Mouse (Mus musculus) kidney, adult 2 months (tissue): Measurements from ENCODE around the gene Mnt. TPM values are rescaled to one million over a fixed set of nuclear protein-coding genes. Genes with fewer than 3 reads are reported as not detected.
A peak's percentile ranks its signal among the peaks of the same experiment; 100 is the strongest.
"Not testable (repeated sequence)": the region's sequence is repeated elsewhere in the genome, so short reads cannot be mapped to it uniquely, and the experiment has no call there.

Experiments
- DNase-seq: peaks from one replicate; pipeline ENCODE4 v3.0.0; 2021
- H3K27ac ChIP-seq: fragments of 200-500 bp; 2 replicates; pipeline ENCODE4 v1.5.1; 2012; ENCODE audit warnings: low read depth, low read length, control low read depth, inconsistent platforms; ENCODE audit not compliant: insufficient read depth
- H3K27me3 ChIP-seq: fragments of 200-500 bp; replicated peaks from 2 replicates; pipeline ENCODE4 v1.6.1; 2012; ENCODE audit warnings: mild to moderate bottlenecking, moderate library complexity, low read length, inconsistent platforms; ENCODE audit not compliant: control insufficient read depth, insufficient read depth
- H3K36me3 ChIP-seq: fragments of 200-500 bp; 2 replicates; pipeline ENCODE4 v1.6.1; 2012; ENCODE audit warnings: mild to moderate bottlenecking, moderate library complexity, low read length, inconsistent platforms; ENCODE audit not compliant: control insufficient read depth, insufficient read depth
- H3K4me1 ChIP-seq: fragments of 200-500 bp; 2 replicates; pipeline ENCODE4 v1.6.1; 2011; ENCODE audit warnings: low read length; ENCODE audit not compliant: control insufficient read depth, insufficient read depth
- H3K4me3 ChIP-seq: fragments of 200-500 bp; 2 replicates; pipeline ENCODE4 v1.5.1; 2011; ENCODE audit warnings: mild to moderate bottlenecking, low read depth, low read length, control low read depth; ENCODE audit not compliant: insufficient read depth
- CTCF ChIP-seq: fragments of 200-500 bp; conservative IDR thresholded peaks from 2 replicates; pipeline ENCODE4 v1.5.1; 2011; ENCODE audit warnings: low read depth, mild to moderate bottlenecking, control low read depth, low read length, moderate library complexity, mixed read lengths; ENCODE audit not compliant: insufficient read depth, insufficient read length
- POLR2A ChIP-seq: fragments of 200-500 bp; IDR thresholded peaks from one replicate; pipeline ENCODE4 v1.6.1; 2011; ENCODE audit warnings: low read depth, low read length, control low read depth
- WGBS: fragments of 180-500 bp; shearing (Covaris S2); methylation state at CpG from one replicate; pipeline ENCODE4 v1.1.7; 2018; 5-methylcytosine and 5-hydroxymethylcytosine counted together
- polyA plus RNA-seq: library from polyadenylated mRNA; depleted of rRNA; stranded (reverse); fragments of >200 nt; gene quantifications from 2 replicates; pipeline ENCODE4 v1.2.3, GENCODE M21; 2012

Mnt gene
- polyA plus RNA-seq, 1 experiment = 13.9 TPM

DNA sequence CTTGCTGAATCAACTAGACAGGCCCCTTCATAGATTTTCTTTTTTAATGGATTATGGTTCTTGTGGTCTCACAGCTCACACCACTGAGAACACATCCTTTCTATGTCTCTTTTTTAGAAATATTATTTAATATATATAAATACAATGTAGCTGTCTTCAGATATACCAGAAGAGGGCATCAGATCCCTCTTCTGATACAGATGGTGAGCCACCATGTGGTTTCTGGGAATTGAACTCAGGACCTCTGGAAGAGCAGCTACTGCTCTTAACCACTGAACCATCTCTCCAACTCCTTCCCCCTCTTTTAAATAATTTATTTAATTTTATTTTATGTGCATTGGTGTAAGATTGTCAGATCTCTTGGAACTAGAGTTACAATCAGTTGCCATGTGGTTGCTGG lies 20.6 kb upstream of the Mnt start:
- no peak for TF ChIP-seq CTCF
- TF ChIP-seq POLR2A = no peak
- Histone ChIP-seq H3K4me1 (no peaks in the 10 kb centered on the region), H3K27ac (no peak overlapping the region), H3K36me3 (peaks cover under 1% of the 10 kb centered on the region), H3K27me3 (no peaks in the 10 kb centered on the region), H3K4me3 (no peak overlapping the region)
- DNase-seq = no peak

DNA sequence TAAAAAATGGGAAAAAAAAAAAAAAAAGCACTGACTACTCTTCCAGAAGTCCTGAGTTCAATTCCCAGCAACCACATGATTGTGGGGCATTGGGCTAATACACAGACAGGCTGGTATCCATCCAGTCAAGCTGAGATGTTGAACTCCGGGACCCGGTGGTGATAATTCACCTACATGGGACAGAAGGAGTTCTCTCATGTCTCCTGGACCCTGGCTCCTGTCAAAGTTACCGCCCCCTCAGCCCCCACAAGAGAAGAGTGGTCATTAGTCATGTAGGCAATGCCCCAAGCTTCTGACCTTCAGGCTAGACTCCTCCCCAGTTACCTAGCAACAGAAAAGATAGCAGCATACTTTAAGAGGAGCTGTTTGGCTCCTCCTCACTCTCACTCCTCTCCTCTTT lies 19.7 kb upstream of the Mnt start:
- not testable (repeated sequence) for H3K4me1 ChIP-seq, H3K27me3 ChIP-seq, H3K4me3 ChIP-seq, H3K27ac ChIP-seq, DNase-seq, H3K36me3 ChIP-seq
- 66% methylated on average over 3 of the region's 3 CpGs for WGBS

DNA sequence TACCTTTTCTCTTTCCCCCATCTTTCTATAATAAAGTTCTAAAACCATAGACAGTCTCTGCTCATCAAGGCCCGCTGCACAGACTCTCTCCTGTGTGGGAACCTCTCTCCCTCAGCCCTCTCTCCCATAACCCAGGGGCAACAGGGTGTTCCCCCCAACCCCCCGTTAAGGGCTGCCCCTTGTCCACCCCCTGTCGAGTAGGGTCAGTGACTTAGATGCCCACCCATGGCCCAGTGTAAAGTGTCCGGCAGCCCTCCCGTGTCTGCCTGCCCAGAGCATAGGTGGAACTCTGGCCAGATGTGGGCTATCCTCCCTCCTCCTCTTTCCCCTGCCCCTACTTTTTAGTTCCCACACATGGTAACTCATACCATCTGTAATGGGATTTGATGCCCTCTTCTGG lies 19.2 kb upstream of the Mnt start:
- TF ChIP-seq POLR2A = no peak
- no peak for TF ChIP-seq CTCF
- Histone ChIP-seq H3K4me3 (no peak overlapping the region), H3K4me1 (no peaks in the 10 kb centered on the region), H3K27me3 (no peaks in the 10 kb centered on the region), H3K36me3 (no peaks in the 10 kb centered on the region; the same call in 1 of the 2 replicates), H3K27ac (no peak overlapping the region)
- DNase-seq = no peak
- WGBS = 66% methylated on average over 5 of the region's 5 CpGs

DNA sequence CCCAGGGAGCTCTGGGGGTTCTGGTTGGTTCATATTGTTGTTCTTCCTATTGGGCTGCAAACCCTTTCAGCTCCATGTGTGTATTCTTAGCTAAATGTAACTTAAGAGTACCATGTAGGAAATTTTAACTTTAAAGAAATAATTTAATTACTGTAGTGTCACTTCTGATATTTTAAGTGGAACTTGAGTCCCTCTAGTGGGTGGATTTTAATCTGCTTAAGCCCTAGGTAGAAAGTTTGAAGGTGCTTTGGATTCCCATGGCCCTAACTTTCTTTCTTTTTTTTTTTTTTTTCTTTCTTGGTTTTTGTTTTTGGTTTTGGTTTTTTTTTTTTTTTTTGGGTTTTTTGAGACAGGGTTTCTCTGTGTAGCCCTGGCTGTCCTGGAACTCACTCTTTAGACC lies 14.9 kb upstream of the Mnt start:
- TF ChIP-seq CTCF (no peak), POLR2A (no peak)
- H3K36me3 ChIP-seq = no peaks in the 10 kb centered on the region
- no peak overlapping the region for H3K4me3 ChIP-seq
- peak; percentile 26 for DNase-seq
- H3K27me3 ChIP-seq = no peaks in the 10 kb centered on the region
- no peak overlapping the region for H3K27ac ChIP-seq
- H3K4me1 ChIP-seq = no peaks in the 10 kb centered on the region; the same call in 1 of the 2 replicates

DNA sequence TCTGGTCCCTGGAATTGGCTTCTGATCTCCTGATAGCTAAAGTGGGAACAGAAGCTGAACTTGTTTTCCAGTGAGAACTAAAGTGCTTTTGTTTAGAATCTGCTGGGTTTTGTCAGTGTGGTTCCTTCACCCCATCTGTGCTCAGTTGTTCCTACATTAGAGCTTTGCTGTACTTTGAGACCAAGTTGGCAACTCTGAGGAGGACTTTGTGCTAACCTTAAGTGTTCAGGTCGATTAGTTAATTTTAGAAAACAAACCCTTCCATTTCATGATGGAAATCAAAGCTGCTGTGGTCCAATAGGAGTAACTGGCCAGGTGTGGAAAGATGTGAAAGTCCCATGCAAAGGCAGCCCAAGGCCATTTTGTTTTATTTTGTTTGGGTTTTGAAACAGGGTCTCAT lies 9.8 kb upstream of the Mnt start:
- H3K36me3 ChIP-seq = no peaks in the 10 kb centered on the region
- H3K27ac ChIP-seq = peak overlapping the region; percentile 30
- peak; percentile 72 for DNase-seq
- H3K4me1 ChIP-seq = peaks cover 17% of the 10 kb centered on the region
- WGBS = 44% methylated on average over 1 of the region's 1 CpGs
- no peak overlapping the region for H3K4me3 ChIP-seq
- TF ChIP-seq CTCF (no peak), POLR2A (no peak)
- no peaks in the 10 kb centered on the region for H3K27me3 ChIP-seq

DNA sequence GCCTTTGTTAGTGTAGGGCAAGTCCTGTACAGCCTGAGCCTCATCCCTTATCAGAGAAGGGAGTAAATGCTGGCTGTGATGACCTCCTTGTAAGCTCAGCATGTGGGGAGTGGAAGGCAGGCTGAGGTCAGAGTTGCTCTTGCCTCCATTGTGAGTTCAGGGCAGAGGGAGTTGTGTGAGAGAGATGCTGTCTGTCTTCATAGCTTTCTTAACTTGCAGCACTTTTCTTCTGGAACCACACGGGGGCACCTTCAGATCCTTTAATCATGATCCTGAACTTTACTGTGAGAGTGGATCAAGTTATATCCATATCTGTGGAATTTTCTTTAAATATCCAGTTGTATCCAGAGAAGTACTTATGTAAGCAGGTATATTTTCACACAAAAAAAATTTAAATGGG lies 9.3 kb upstream of the Mnt start:
- Histone ChIP-seq H3K4me3 (no peak overlapping the region), H3K4me1 (peaks cover 23% of the 10 kb centered on the region), H3K27me3 (no peaks in the 10 kb centered on the region), H3K27ac (peak overlapping the region; percentile 30), H3K36me3 (no peaks in the 10 kb centered on the region)
- TF ChIP-seq CTCF (0 out of 2 replicates have a peak, but pooled peaks have one; percentile 27), POLR2A (no peak)
- 5% methylated on average over 1 of the region's 1 CpGs for WGBS
- DNase-seq = peak; percentile 72

DNA sequence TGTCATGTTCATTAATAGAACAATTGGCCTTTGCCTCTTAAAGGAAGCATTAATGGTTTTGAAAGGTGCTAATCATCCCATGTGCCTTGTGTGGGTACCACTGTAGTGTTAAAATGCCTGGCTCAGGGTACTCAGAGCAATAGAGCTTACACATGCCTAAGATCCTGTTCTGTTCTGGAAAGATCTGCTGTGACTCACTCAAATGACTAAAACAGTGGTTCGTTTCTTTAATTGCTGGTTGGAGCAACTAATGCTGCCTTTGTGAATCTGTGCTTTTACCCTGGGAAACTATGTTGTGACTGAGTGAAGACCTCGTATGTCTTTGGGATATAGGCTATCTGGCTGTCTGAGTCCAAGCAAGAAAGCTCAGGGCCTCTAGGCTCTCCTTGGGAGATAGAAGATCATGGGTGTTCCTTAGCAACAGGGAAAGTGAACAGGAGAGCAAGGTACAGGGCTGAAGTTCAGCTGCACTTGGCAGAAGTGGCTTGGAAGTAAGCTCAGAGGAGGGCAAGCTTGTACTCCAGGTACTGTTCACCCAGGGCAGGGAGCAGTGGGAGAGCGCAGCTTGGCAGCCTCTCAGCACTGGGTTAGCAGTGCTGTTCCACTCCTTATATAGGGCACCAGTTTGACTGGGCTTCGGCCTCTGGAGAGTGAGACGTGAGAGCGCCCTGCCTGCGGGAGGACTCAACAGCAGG lies 7.8 kb upstream of the Mnt start:
- peak; percentile 93 for DNase-seq
- peak; percentile 47 for TF ChIP-seq POLR2A
- TF ChIP-seq CTCF = no peak
- Histone ChIP-seq H3K27ac (peak overlapping the region; percentile 91), H3K27me3 (no peaks in the 10 kb centered on the region), H3K4me3 (no peak overlapping the region), H3K4me1 (peaks cover 35% of the 10 kb centered on the region), H3K36me3 (no peaks in the 10 kb centered on the region)
- 70% methylated on average over 7 of the region's 7 CpGs for WGBS

DNA sequence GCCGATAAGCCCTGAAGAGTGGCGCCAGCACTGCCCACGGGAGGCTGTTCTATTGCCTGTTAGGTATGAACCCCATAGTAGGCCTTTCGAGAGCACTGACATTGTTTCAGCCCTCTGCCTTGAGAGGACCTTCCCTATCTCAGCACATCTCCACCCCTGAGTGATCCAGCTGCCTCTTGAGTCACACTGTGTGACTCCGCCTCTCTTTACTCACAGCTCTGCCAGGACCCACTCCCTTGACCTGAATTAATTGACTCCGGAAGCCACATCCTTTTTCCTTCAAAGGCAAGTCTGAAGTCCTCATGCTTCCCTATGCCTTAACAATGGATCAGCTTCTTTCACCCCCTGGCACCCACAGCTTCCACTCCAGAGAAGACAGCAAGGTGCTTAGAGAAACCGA lies 4.6 kb upstream of the Mnt start:
- peaks cover 48% of the 10 kb centered on the region for H3K4me1 ChIP-seq
- H3K36me3 ChIP-seq = no peaks in the 10 kb centered on the region
- WGBS = 50% methylated on average over 7 of the region's 7 CpGs
- TF ChIP-seq CTCF = no peak
- no peak for TF ChIP-seq POLR2A
- H3K4me3 ChIP-seq = no peak overlapping the region
- no peaks in the 10 kb centered on the region for H3K27me3 ChIP-seq
- H3K27ac ChIP-seq = no peak overlapping the region
- peak; percentile 71 for DNase-seq
